Mouse (Mus musculus) heart, postnatal 4 days (tissue): ENCODE measurements at regions not wholly inside any gene's neighbourhood (a gene's known extent, or its start where the extent isn't known, plus 50 kb on each side); places are given as distances from the start of the nearest gene placed in this dataset.

ENCODE experiments used
- DNase-seq: peaks from one replicate; pipeline ENCODE4 v3.0.0; 2021

- DNase-seq, result no peak
Observed at GRCm38 (mm10) chr5:141054991-141055390, 54.6 kb upstream of the Card11 start.

DNA sequence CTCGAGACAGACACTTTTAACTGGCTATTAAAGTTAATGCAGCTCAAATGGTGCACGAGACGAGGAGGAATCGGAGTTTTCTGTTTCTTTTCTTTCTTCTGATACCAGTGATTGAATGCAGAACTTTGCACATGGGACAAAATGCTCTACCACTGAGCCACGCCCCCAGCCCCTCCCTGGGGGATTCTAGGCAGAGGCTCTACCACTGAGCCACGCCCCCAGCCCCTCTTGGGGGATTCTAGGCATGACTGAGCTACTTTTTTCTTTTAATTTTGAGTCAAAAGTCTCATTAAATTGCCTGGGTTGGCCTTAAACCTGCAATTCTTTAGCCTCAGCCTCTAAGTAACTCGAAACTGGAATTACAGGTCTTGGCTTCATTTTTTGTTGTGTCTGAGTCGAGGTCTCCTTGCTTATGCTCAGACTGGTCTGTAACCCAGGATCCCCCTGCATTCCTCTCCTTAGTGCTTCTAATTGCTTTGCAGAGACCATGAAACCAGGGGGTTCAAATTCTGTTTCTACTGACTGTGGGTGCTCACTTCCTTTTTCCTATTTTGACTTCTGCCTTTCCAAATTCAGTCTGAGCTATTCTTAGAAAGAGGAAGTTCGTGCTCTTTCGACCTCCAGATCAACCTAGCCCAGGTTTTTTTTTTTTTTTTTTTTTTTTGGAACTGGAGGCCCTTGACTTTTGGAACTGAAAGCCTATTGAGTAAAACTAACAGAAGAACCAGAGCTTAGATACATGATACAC, 55.4 kb upstream of the Card11 start:
- DNase-seq, result no peak

DNA sequence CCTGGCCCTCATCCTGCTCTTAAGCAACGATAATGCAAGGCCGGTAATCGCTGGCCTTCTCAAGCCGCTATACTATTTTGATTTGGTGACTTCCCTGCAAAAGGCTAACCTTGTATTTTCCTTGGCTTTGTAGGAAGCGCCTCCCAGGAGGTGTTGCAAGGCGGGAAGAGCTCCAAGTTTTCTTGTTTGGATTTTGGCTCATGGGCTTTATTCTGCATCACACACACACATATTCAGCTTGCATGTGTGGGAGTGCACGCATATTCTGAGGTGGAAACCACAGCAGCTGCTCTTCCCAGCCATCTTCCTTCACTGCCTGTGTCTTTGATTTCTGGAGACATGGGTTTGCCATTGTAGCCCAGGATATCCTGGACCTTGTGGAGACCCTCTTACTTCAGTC, 57.8 kb upstream of the Card11 start:
- DNase-seq, result no peak

DNA sequence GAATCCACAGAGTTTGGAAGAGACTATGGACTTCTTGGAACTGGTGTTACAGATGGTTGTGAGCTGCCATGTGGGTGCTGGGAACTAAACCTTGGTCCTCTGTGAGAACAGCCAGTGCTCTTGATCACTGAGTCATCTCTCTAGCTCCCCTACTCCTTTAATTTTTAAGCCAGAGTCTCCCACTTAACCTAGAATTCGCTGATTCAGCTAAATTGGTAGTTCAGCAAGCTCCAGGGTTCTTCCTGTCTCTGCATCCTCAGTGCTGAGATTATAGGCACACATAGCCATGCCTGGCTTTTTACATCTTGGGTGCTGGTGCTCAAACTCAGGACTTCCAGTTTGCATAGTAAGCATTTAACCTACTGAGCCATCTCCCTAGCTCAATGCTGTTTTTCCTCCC, 58.5 kb upstream of the Card11 start:
- DNase-seq, result no peak

- DNase-seq, result no peak
Observed at GRCm38 (mm10) chr5:141062144-141062543, 61.8 kb upstream of the Card11 start.

GRCm38 (mm10) chr5:141067561-141067960, 67.2 kb upstream of the Card11 start:
- DNase-seq, result no peak

- DNase-seq, result no peak
Observed at GRCm38 (mm10) chr5:141074457-141074856, 74.1 kb upstream of the Card11 start.

DNA sequence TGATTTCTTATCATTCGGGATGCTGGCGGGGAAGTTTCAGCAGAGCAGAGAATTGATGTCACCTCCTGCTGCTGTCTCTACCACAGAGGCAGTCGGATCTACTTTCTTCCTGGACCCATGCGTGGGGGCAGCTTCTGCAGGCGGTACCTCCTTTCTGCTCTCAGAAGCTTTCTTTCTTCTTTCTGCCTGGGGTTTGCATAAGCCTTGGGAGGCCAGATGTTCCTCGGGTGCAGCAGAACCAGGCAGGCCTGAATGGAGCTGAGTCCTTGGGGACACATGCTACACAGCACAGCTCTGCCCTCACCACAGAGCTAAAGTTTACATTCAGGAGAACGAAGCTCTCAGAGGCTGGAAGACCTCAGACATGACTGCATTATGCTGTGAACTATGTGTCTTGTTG, 75.8 kb upstream of the Card11 start:
- DNase-seq, result no peak

GRCm38 (mm10) chr5:141076942-141077341, 76.6 kb upstream of the Card11 start:
- no peak for DNase-seq

DNA sequence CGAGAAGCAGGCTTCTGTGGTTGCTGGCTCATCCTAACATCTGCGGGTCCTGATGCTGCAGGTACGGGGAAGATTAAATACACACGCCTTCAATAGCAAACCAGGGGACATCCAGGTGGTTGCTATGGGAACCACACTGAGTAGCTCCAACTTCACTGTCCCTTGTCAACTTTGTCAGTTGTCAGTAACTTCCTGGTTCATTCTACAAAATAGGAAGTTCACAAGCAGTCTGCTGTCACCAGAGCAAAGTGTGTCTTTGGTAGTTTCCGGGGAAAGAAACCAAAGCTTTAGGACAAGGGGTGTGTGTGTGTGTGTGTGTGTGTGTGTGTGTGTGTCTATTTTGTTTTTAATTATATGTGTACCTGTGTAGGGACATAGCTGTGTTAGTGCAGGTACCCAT, 80.5 kb upstream of the Card11 start:
- no peak for DNase-seq

DNA sequence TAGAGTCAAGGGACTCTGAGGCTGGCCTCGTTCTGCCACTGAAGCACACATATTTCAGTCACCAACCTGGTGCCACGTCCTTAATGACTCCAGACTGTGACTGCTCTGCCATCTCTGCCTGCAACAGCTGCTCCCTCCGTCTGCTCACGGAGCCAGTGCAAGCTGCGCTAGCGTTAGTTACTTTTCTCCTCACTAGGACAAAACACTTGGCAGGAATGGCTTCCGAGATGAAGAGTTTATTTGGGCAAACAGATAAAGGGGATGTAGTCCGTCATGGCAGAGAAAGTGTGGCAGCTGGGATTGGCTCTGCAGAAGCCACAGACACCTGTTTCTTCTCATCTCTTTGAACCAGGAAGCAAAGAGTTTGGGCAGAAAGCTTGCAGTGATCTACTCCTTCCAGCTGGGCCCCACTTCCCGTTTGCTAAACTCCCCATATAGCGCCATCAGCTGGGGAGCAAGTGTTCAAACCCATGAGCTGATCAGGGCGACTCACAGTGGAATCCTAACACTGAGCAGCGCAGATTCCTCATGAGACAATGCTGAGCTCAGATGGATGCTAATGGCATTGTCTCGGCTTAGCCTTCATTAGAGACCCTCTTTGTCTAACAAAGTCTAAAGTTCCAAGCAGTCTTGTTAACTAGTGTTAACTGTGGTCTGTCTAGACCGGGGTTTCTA, 83.8 kb upstream of the Card11 start:
- DNase-seq, result no peak

- DNase-seq, result no peak
Observed at GRCm38 (mm10) chr5:141084746-141085145, 84.4 kb upstream of the Card11 start.

DNA sequence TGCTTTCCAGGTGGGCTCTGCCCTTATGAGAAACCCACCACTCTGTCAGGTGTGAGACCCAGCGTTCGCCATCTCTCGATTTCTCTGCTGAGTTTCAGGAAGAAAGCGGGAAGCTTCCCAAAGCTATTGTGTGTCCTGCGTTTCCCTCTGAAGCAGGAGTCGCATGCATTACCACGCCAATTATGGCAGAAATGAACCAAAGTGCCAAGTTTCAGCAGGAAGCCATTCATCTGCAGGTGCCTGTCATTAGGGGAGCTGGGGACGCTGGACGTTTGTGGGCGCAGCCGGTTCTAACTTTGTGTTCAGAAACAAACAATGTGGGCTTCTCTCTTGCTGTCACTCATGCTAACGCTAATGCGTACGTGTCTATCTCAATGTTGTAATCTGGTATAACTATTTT, 91.3 kb upstream of the Card11 start:
- no peak for DNase-seq

DNA sequence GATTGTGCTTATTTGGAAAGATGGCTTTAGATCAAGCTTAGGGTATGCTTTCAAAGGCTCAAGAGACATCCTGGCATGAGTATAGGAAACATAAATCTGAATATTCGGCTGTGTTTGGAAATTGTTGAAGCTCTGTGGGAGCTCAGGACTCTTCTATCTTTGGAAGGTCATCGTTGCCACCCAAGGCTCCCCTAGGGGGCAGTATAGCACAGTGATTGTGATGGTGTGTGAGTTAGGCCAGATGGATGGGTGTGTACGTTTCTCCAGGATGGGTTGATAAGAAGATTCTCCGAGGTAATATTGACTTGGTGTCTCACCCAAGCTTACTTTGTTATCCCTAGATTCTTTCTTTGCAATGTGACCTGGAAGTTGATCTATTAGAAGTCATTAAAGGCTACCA, 93.3 kb upstream of the Card11 start:
- DNase-seq, result peak; percentile 76

- peak; percentile 52 for DNase-seq
Observed at GRCm38 (mm10) chr5:141097878-141098277, 97.5 kb upstream of the Card11 start.

- no peak for DNase-seq
Observed at GRCm38 (mm10) chr5:141111666-141112065, 111.3 kb upstream of the Card11 start.

- DNase-seq, result no peak
Observed at GRCm38 (mm10) chr5:141115273-141115904, 115.0 kb upstream of the Card11 start.

- peak; percentile 46 for DNase-seq
Observed at GRCm38 (mm10) chr5:141115963-141116362, 115.6 kb upstream of the Card11 start.

DNA sequence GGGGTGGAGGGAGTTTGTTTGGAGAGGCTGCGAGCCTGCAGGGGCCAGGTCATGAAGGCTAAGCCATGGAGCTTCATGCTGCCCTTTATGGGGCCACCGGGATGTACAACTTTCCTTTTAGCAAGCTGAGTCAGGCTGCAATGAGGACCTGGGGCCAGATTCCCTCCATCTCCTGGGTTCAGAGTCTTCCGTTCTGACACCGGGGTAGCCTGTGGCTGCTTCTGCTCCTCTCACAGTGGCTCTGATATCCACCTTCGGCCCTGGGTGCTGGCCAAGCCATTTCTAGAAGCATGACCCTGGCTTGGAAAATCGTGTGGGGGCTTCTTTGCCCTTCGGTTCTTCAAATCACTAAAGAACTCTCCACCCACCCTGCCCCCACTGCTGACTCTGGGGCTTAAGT, 115.4 kb upstream of the Sdk1 start:
- no peak for DNase-seq

- DNase-seq, result no peak
Observed at GRCm38 (mm10) chr5:141126536-141126935, 114.8 kb upstream of the Sdk1 start.

GRCm38 (mm10) chr5:141131036-141131435, 110.3 kb upstream of the Sdk1 start:
- no peak for DNase-seq

GRCm38 (mm10) chr5:141131906-141132305, 109.4 kb upstream of the Sdk1 start:
- DNase-seq, result no peak

GRCm38 (mm10) chr5:141136239-141136638, 105.1 kb upstream of the Sdk1 start:
- DNase-seq, result no peak

GRCm38 (mm10) chr5:141137716-141138115, 103.6 kb upstream of the Sdk1 start:
- DNase-seq, result no peak
